ENCODE assay signal across 9 mouse cellular contexts in the genomic region with DNA sequence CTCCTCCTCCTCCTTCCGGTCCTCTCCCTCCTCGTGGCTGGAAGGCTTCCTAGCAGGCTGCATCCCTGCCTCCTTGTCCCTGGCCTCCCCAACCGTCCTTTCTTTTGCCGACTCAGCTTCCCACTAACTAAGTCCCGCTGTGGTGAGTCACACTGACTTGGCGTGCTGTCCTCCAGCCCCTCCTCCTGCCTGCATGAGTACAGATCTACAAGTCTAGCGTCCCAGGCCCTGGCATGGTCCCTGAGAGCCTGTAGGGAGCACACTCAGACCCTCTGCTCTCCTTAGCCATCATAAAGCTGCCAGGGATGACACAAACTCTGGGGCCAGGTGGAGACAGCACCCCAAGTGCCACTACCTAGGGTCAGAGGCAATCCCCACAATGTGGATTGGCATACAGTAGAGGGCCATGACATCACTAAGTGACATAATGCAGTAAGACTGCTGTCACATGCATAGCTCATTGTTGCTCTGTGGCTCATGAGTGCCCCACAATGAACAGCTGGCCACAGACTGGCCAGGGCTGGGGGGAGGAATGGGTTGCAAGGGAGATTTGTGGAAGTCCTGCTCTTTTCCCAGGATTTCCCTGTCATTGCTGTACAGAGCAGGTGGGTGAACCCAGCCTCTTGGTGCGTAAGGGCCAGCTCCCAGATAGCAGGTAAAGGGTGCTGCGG. TPM values are rescaled to one million over a fixed set of nuclear protein-coding genes. Genes with fewer than 3 reads are reported as not detected.
DNase-seq lines count a peak whose midpoint lies in the region; ATAC-seq and TF ChIP-seq lines count a peak whose summit lies in the region.
"Had no signal": no experiment of that assay in that cellular context is flagged by ENCODE, and none has a peak within 500 bp of the region (broad histone marks: within the 10 kb centered on the region; RNA-seq: fewer than 3 reads in every experiment).

No protein-coding gene starts in this region.

- WGBS in cerebellum, adult 2 months: 36% methylated on average over 9 of the region's 9 CpGs
- WGBS in heart, embryonic 14.5 days: 54% methylated on average over 9 of the region's 9 CpGs

- H3K9me3 ChIP-seq in heart, embryonic 14.5 days (ENCODE audit: control insufficient read depth, low read length): no peaks in the 10 kb centered on the region

- DNase-seq in cerebellum, adult 2 months: peak; percentile 28 to 45
- no peak for DNase-seq in cerebellum, adult 18-20 months
- peak; percentile 27 for DNase-seq in retina, postnatal 1 day
- DNase-seq in retina, embryonic 14.5 days (ENCODE audit: low spot score): no peak
- DNase-seq in lung, postnatal 25 days (ENCODE audit: low spot score): peak; percentile 7
- no peak for DNase-seq in layer of hippocampus, postnatal 25 days (ENCODE audit: extremely low spot score in 1 of 2, low spot score in 1 of 2)
- no peak for DNase-seq in yolk sac, embryonic 10.5 days (ENCODE audit: low spot score)

- peak; percentile 60 for ATAC-seq in heart, embryonic 14.5 days (ENCODE audit: insufficient number of reproducible peaks, insufficient read depth, low FRiP score, low read depth)

- no peak for TF ChIP-seq POLR2A in cerebellum, adult 2 months (IDR thresholded peaks at IDR 0.05; ENCODE audit: borderline replicate concordance, insufficient read depth, low read length)

- H3K4me2 ChIP-seq in heart, embryonic 14.5 days (ENCODE audit: low read length): no peak overlapping the region

- no peaks in the 10 kb centered on the region for H3K27me3 ChIP-seq in cerebellum, adult 2 months (ENCODE audit: control insufficient read depth, insufficient read depth, low read length)
- no peaks in the 10 kb centered on the region for H3K27me3 ChIP-seq in heart, embryonic 14.5 days (ENCODE audit: control insufficient read depth, insufficient read depth, low read length)

- no peak overlapping the region for H3K9ac ChIP-seq in heart, embryonic 14.5 days (ENCODE audit: low read length)

- no peak overlapping the region for H3K27ac ChIP-seq in cerebellum, adult 2 months (ENCODE audit: insufficient read depth, low read length)
- H3K27ac ChIP-seq in heart, embryonic 14.5 days (replicated peaks in 1 of 2; ENCODE audit: control insufficient read depth in 1 of 2, insufficient read depth in 1 of 2, low read depth in 2 of 2, low read length in 2 of 2): peak overlapping the region in 1 of 2 experiments; percentile 19; a peak in 1 of 4 replicates

- H3K4me3 ChIP-seq in cerebellum, adult 2 months (replicated peaks; ENCODE audit: insufficient read depth, low read depth, low read length): no peak overlapping the region
- no peak overlapping the region for H3K4me3 ChIP-seq in heart, embryonic 14.5 days (ENCODE audit: control insufficient read depth in 1 of 2, insufficient read depth in 1 of 2, low read depth in 1 of 2, low read length in 2 of 2)

- H3K4me1 ChIP-seq in cerebellum, adult 2 months (ENCODE audit: control insufficient read depth, insufficient read depth, low read length): peaks cover 5% of the 10 kb centered on the region; the same call in 1 of the 2 replicates
- H3K4me1 ChIP-seq in heart, embryonic 14.5 days (ENCODE audit: control insufficient read depth in 2 of 2, insufficient read depth in 2 of 2, low read length in 2 of 2): peaks cover 8 to 9% of the 10 kb centered on the region in 2 experiments; a peak in 3 of 4 replicates

- no peak for TF ChIP-seq CTCF in cerebellum, adult 2 months (IDR thresholded peaks at IDR 0.05; ENCODE audit: borderline replicate concordance, insufficient read depth, low read depth, low read length)

- H3K36me3 ChIP-seq in heart, embryonic 14.5 days (ENCODE audit: control insufficient read depth, insufficient read depth, low read length): peaks cover 5% of the 10 kb centered on the region

RNA-seq across cellular contexts. Expression of a gene that starts 28.1 kb away (rescaled TPM):
- not detected in 2 replicates for polyA plus RNA-seq in cerebellum, adult 2 months (2012; rRNA removed)
- not detected in 2 replicates for polyA plus RNA-seq in heart, embryonic 14.5 days (2014; fragmentation: Nextera tagmentation; extraction: Ambion mirVana)
- total RNA-seq in layer of hippocampus, postnatal 25 days (2021): not detected
- total RNA-seq: left cerebral cortex, postnatal 10 days had no signal

RNA-seq across cellular contexts. Expression of a gene that starts 39.8 kb away (rescaled TPM):
- 0.14 TPM in 1 of 2 replicates, not detected in the other for polyA plus RNA-seq in cerebellum, adult 2 months (2012; rRNA removed)
- polyA plus RNA-seq in heart, embryonic 14.5 days (2014; fragmentation: Nextera tagmentation; extraction: Ambion mirVana): not detected in 2 replicates
- not detected for total RNA-seq in layer of hippocampus, postnatal 25 days (2021)
- total RNA-seq: left cerebral cortex, postnatal 10 days had no signal

RNA-seq across cellular contexts. Expression of a gene that starts 46.0 kb away (rescaled TPM):
- not detected in 2 replicates for polyA plus RNA-seq in cerebellum, adult 2 months (2012; rRNA removed)
- not detected in 2 replicates for polyA plus RNA-seq in heart, embryonic 14.5 days (2014; fragmentation: Nextera tagmentation; extraction: Ambion mirVana)
- not detected for total RNA-seq in layer of hippocampus, postnatal 25 days (2021)
- total RNA-seq: left cerebral cortex, postnatal 10 days had no signal

Comparison
In these comparisons a context has a peak if more than half of its experiments do, and no peak if none do; other contexts are left out.
1. DNase-seq: peak in cerebellum, adult 2 months (2 of 2), retina, postnatal 1 day (single experiment) and lung, postnatal 25 days (single experiment); none in cerebellum, adult 18-20 months (0 of 2), retina, embryonic 14.5 days (single experiment), layer of hippocampus, postnatal 25 days (0 of 2) and yolk sac, embryonic 10.5 days (single experiment).